Mouse (Mus musculus) megakaryocyte, embryonic 14.5 days (primary cell): ENCODE measurements around the gene Rsu1.

Source experiments
- FLI1 ChIP-seq: IDR thresholded peaks from 2 replicates; pipeline ENCODE4 v1.6.1; 2012; ENCODE audit warnings: low read length, inconsistent platforms, mixed read lengths
- GATA1 ChIP-seq: IDR thresholded peaks from 3 replicates; pipeline ENCODE4 v1.6.1; 2012; ENCODE audit warnings: mixed read lengths, low read length, inconsistent platforms, borderline replicate concordance

- TF ChIP-seq GATA1 (no peak), FLI1 (no peak)
Measured at GRCm38 (mm10) chr2:13202805-13203475, 68.3 kb downstream of the Rsu1 start.
